Mouse (Mus musculus): ENCODE data around the gene Treh.

GRCm38 (mm10) chr9:44653896-44654295 lies 19.1 kb upstream of the Treh start:
- no peak for TF ChIP-seq TAL1 (IDR thresholded peaks at IDR 0.05; ENCODE audit: low read length)
- TF ChIP-seq GATA1 (IDR thresholded peaks at IDR 0.05; ENCODE audit: low read length): no peak
